Mouse (Mus musculus): ENCODE measurements around the gene Cd52. TPM values are rescaled to one million over a fixed set of nuclear protein-coding genes. Genes with fewer than 3 reads are reported as not detected.

The Cd52 gene
- total and polyA plus RNA-seq, 2 experiments from 2014 or later = 9.3 TPM; not detected in 1

DNA sequence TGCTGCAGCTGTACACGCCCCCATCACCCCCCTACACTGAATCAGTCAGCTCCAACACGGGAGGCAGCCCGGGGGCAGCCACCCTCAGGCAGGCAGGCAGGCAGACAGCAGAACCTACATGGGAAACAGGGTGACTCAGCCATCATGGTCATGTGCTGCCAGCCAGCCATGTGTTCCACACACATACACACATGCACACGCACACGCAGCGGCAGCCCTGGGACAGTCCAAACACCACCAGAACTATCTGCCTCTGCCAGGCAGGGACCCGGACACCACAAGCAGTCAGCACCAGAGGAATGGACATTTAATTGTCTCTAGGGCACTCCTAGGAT lies 32.2 kb upstream of the Cd52 start:
- peaks cover 16% of the 10 kb centered on the region for H3K4me1 ChIP-seq (ENCODE audit: control insufficient read depth, insufficient read depth)
- H3K9me3 ChIP-seq (replicated peaks; ENCODE audit: control insufficient read depth, low read length) = no peaks in the 10 kb centered on the region
- H3K4me3 ChIP-seq (ENCODE audit: low read depth, low read length) = no peak overlapping the region
- peaks cover 17% of the 10 kb centered on the region for H3K36me3 ChIP-seq (replicated peaks; ENCODE audit: control insufficient read depth, insufficient read depth, low read length)
- H3K27me3 ChIP-seq (ENCODE audit: control insufficient read depth, insufficient read depth, low read length) = no peaks in the 10 kb centered on the region
- no peak for TF ChIP-seq CTCF (IDR thresholded peaks at IDR 0.05; ENCODE audit: low read depth)
- no peak for TF ChIP-seq EP300 (IDR thresholded peaks at IDR 0.05; ENCODE audit: low read depth)
- DNase-seq (ENCODE audit: low spot score) = no peak
- no peak for ATAC-seq (ENCODE audit: insufficient read depth, low read depth)
- no peak overlapping the region for H3K9ac ChIP-seq (replicated peaks; ENCODE audit: low read depth, low read length)
- WGBS = 81% methylated on average over 7 of the region's 7 CpGs
- peak overlapping the region; percentile 95; the same call in 1 of the 2 replicates for H3K4me2 ChIP-seq (ENCODE audit: low read depth, low read length)
- H3K27ac ChIP-seq (ENCODE audit: low read depth) = no peak overlapping the region

- H3K36me3 ChIP-seq (replicated peaks; ENCODE audit: control insufficient read depth, insufficient read depth, low read length) = peaks cover 14% of the 10 kb centered on the region
- DNase-seq (ENCODE audit: low spot score) = no peak
- 86% methylated on average over 21 of the region's 21 CpGs for WGBS
- no peak overlapping the region for H3K4me2 ChIP-seq (ENCODE audit: low read depth, low read length)
- TF ChIP-seq CTCF (IDR thresholded peaks at IDR 0.05; ENCODE audit: low read depth) = no peak
- no peaks in the 10 kb centered on the region for H3K9me3 ChIP-seq (replicated peaks; ENCODE audit: control insufficient read depth, low read length)
- H3K4me1 ChIP-seq (ENCODE audit: control insufficient read depth, insufficient read depth) = peaks cover 16% of the 10 kb centered on the region
- no peak for ATAC-seq (ENCODE audit: insufficient read depth, low read depth)
- H3K9ac ChIP-seq (replicated peaks; ENCODE audit: low read depth, low read length) = no peak overlapping the region
- H3K27me3 ChIP-seq (ENCODE audit: control insufficient read depth, insufficient read depth, low read length) = no peaks in the 10 kb centered on the region
- no peak overlapping the region for H3K27ac ChIP-seq (ENCODE audit: low read depth)
- no peak overlapping the region for H3K4me3 ChIP-seq (ENCODE audit: low read depth, low read length)
Measured at GRCm38 (mm10) chr4:134126300-134127120, 31.6 kb upstream of the Cd52 start.

DNA sequence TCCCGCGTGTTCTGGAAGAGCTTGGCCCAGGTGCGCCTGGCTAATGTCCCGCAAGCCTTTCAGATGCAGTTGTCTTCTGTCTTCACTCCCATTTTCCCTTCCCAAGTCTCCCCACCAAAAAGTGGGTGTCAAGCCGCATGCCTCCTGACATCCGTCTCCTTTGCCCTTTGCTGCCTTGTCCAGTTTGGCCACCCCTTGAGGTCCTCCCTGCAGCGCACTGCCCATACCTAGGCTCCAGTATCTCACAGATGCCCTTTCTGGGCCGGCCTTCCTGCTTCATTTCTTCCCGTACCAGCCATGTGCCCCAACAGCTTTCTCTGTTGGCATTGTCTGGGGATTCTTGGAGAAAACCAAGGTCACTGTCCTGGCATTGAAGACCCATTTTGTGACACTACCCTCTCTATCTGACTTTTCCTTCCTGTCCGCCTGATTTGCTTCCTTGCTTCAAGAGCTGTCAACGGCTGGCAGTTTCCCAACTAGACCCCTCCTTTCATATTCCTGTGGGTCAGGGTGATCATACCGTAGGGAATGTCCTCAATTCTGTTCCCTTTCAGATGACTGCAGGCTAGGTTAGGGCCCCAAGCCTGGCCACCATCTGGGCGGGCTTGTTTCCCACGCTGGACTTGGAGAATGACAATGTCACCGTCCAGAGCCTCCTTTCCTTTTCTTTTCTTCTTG lies 30.6 kb upstream of the Cd52 start:
- ATAC-seq (ENCODE audit: insufficient read depth, low read depth) (no peak), DNase-seq (ENCODE audit: low spot score) (no peak)
- no peaks in the 10 kb centered on the region for H3K27me3 ChIP-seq (ENCODE audit: control insufficient read depth, insufficient read depth, low read length)
- 82% methylated on average over 15 of the region's 15 CpGs for WGBS
- TF ChIP-seq CTCF (IDR thresholded peaks at IDR 0.05; ENCODE audit: low read depth) (no peak), EP300 (IDR thresholded peaks at IDR 0.05; ENCODE audit: low read depth) (no peak)
- no peak overlapping the region for H3K27ac ChIP-seq (ENCODE audit: low read depth)
- no peak overlapping the region for H3K9ac ChIP-seq (replicated peaks; ENCODE audit: low read depth, low read length)
- peaks cover 16% of the 10 kb centered on the region for H3K4me1 ChIP-seq (ENCODE audit: control insufficient read depth, insufficient read depth)
- no peak overlapping the region for H3K4me2 ChIP-seq (ENCODE audit: low read depth, low read length)
- H3K36me3 ChIP-seq (replicated peaks; ENCODE audit: control insufficient read depth, insufficient read depth, low read length) = peaks cover 5% of the 10 kb centered on the region; the same call in 1 of the 2 replicates
- no peak overlapping the region for H3K4me3 ChIP-seq (ENCODE audit: low read depth, low read length)
- no peaks in the 10 kb centered on the region for H3K9me3 ChIP-seq (replicated peaks; ENCODE audit: control insufficient read depth, low read length)

- Histone ChIP-seq H3K4me3 (ENCODE audit: low read depth, low read length) (no peak overlapping the region), H3K36me3 (replicated peaks; ENCODE audit: control insufficient read depth, insufficient read depth, low read length) (no peaks in the 10 kb centered on the region), H3K9me3 (replicated peaks; ENCODE audit: control insufficient read depth, low read length) (no peaks in the 10 kb centered on the region), H3K4me1 (ENCODE audit: control insufficient read depth, insufficient read depth) (peaks cover 9% of the 10 kb centered on the region), H3K4me2 (ENCODE audit: low read depth, low read length) (no peak overlapping the region), H3K27me3 (ENCODE audit: control insufficient read depth, insufficient read depth, low read length) (no peaks in the 10 kb centered on the region), H3K9ac (replicated peaks; ENCODE audit: low read depth, low read length) (no peak overlapping the region), H3K27ac (ENCODE audit: low read depth) (no peak overlapping the region)
- TF ChIP-seq EP300 (IDR thresholded peaks at IDR 0.05; ENCODE audit: low read depth) (no peak), CTCF (IDR thresholded peaks at IDR 0.05; ENCODE audit: low read depth) (peak; percentile 80)
- DNase-seq (ENCODE audit: low spot score) (peak; percentile 39), ATAC-seq (ENCODE audit: insufficient read depth, low read depth) (no peak)
- WGBS = 16% methylated on average over 17 of the region's 17 CpGs
Measured at GRCm38 (mm10) chr4:134123680-134124551, 29.0 kb upstream of the Cd52 start.

- H3K27me3 ChIP-seq (ENCODE audit: control insufficient read depth, insufficient read depth, low read length) = no peaks in the 10 kb centered on the region
- no peak for ATAC-seq (ENCODE audit: insufficient read depth, low read depth)
- H3K4me3 ChIP-seq (ENCODE audit: low read depth, low read length) = no peak overlapping the region
- no peaks in the 10 kb centered on the region for H3K36me3 ChIP-seq (replicated peaks; ENCODE audit: control insufficient read depth, insufficient read depth, low read length)
- H3K27ac ChIP-seq (ENCODE audit: low read depth) = no peak overlapping the region
- peaks cover 9% of the 10 kb centered on the region; the same call in 1 of the 2 replicates for H3K4me1 ChIP-seq (ENCODE audit: control insufficient read depth, insufficient read depth)
- no peaks in the 10 kb centered on the region for H3K9me3 ChIP-seq (replicated peaks; ENCODE audit: control insufficient read depth, low read length)
- TF ChIP-seq CTCF (IDR thresholded peaks at IDR 0.05; ENCODE audit: low read depth) (no peak), EP300 (IDR thresholded peaks at IDR 0.05; ENCODE audit: low read depth) (no peak)
- no peak overlapping the region for H3K9ac ChIP-seq (replicated peaks; ENCODE audit: low read depth, low read length)
- no peak overlapping the region for H3K4me2 ChIP-seq (ENCODE audit: low read depth, low read length)
- no peak for DNase-seq (ENCODE audit: low spot score)
- 94% methylated on average over 6 of the region's 6 CpGs for whole genome bisulfite sequencing
Measured at GRCm38 (mm10) chr4:134123147-134123546, 28.3 kb upstream of the Cd52 start.
